Mouse (Mus musculus) urinary bladder, postnatal 4 days (tissue): Measurements from ENCODE around the gene Gpr137.
"Not testable (repeated sequence)": the region's sequence is repeated elsewhere in the genome, so short reads cannot be mapped to it uniquely, and the experiment has no call there.

ENCODE experiments used
- DNase-seq, 2 experiments: peaks; one replicate each; pipeline ENCODE4 v3.0.0; 2021 to 2022; ENCODE audit warnings: low spot score in 2 of 2

Gpr137 gene

DNA sequence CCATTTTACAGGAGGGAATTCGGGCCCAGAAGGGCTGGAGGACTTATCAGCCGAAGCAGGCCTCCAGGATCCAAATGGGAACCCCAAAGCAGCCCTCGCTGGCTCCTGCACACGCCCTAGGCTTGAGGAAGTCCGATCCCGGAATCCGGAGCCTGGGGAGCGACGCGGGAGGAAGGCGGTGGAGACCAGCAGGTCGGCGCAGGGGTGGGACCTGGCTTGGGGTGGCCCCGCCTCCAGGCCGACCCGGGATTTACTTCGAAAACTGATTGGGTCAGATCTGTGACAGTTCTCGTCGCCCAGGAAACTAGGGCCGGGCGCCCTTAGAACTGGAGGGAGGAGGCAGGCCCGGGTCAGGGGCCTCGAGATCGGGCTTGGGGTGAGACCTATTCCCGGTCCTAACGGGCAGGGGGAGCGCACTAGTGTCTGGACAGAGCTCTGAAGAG lies at the start of gene Gpr137:
TSS of gene Gpr137 (minus strand) at position 232 of the 443 bp plus-strand sequence.
- DNase-seq: peak; percentile 94 to 95

DNA sequence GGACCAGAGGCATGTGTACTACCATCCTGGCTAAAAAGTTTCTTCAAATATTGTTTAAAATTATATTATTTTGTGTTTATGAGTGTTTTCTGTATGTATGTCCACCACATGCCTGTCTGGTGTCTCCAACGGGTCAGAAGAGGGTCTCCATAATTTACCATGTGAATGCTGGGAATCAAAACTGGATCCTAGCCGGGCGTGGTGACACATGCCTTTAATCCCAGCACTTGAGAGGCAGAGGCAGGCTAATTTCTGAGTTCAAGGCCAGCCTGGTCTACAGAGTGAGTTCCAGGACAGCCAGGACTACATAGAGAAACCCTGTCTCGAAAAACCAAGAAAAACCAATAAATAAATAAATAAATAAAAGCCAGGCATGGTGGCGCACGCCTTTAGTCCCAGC lies 48.9 kb upstream of the Gpr137 start:
- not testable (repeated sequence) for DNase-seq

GRCm38 (mm10) chr19:6990712-6991111 lies 48.4 kb upstream of the Gpr137 start:
- no peak for DNase-seq

DNA sequence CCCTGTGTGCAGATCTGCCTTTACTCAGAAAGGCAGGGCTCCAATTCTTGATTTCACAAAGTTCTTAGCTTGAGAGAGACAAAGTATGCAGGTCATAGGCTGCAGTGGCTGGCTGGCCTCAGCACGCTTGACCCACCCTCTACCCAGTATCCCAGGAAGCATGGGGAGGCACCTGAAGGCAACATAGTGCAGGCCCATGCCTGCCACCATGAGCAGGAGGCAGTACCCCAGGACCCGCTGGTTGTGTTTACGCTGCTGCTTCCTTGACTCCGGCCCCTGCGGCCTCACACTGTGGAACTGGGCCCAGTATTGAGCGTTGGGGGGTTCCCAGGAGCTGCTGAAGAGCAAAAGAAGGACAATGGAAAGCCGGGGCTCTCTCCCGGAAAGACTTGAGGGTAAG lies 47.0 kb upstream of the Gpr137 start:
- no peak for DNase-seq

GRCm38 (mm10) chr19:6987904-6988285 lies 45.6 kb upstream of the Gpr137 start:
- DNase-seq: no peak

DNA sequence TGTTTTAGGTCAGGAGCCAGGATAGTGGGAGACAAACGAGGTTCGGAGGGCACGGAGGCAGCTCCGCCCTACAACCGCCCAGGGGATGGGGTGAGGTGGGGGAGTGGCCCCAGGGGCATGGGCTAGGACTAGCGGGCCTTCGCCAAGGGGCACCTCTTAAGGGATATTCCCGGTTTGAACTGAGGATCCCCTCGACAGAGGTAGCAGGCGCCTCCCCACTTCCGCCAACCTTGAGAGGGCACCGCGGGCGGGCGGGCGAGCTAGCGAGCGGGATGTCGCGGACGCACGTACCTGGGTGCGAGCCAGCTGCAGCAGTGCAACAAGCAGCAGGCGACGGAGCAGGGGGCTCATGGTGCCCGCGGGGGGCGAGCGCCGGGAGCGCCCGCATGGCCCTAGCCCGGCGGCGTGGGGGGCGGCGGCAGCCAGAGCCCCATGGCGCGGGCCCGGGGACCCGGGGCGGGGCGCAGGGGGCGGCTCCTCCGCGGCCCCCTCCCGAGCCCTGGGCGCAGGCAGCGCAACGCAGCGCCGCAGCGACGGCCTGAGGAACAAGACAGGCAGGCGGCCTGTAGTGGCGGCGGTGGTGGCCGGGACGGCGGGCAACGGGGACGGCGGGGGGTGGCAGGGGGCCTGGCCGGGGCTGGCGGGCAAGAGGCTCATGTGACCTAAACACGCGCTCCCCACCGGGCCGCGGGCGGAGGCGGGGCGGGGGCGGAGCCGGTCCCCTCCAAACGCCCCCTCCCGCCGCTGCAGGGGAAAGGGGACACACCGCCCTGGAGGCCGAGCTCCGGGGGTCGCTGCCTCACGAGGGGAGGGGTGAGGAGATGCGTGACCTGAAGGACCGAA lies 45.0 kb upstream of the Gpr137 start, which contains the start of gene Vegfb:
TSS of gene Vegfb (minus strand) at position 591 of the 843 bp plus-strand sequence.
- peak; percentile 68 to 69 for DNase-seq

GRCm38 (mm10) chr19:6985951-6986708 lies 43.9 kb upstream of the Gpr137 start:
- no peak for DNase-seq

GRCm38 (mm10) chr19:6985300-6985699 lies 43.0 kb upstream of the Gpr137 start:
- no peak for DNase-seq

DNA sequence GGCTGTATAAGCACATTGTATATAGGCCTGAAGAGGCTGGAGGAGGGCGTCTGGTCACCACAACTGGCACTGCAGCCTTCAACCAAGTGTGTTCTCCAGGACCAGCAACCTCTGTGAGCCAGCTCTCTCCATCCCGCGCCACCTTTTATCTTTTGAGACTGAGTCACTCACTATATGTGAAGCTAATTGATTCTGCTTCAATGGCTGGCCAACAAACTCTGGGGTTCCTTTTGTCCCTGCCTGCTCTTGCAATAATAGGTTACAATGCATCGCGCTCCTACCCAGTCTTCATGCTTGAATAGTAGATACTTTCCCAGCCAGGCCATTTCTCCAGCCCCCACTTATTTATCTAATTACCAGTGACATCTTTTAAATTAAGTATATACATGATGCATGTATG lies 41.3 kb upstream of the Gpr137 start:
- DNase-seq: no peak

GRCm38 (mm10) chr19:6981465-6981864 lies 39.2 kb upstream of the Gpr137 start:
- no peak for DNase-seq

DNA sequence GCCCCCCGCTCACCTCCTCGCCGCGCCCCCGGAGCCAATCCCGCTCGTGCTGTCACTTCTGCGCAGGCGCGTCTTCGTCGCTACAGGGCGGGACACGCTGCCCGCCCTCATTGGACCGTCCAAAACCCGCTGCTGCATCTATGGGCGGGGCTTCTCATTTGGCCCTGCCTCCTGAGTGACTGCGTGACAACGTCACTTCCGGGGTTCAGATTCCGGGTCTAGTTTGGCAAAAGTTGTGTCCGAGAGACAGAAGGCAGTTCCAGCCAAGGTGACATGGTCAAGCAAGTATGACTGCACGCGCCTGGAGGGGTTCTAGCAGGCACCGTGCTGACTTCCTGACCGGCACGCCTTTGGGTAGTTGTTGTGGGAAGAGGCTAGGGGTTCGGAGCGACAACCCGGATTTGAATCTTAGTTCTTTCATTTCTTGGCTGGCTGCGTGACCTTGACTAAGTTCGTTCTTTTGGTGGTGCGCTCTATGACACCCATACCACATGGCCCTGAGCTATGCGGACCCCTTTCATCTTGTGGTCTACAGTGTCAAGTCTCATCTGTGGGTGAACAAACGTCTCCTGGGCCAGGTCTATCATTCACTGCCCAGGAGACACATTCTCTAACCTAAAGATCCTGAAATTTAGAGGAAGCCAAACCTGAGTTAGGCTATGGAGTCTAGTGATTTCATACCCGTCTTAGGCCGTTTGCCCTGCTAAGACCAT lies 38.3 kb upstream of the Gpr137 start, which contains the start of gene Fkbp2:
TSS of gene Fkbp2 (minus strand) at position 121 of the 713 bp plus-strand sequence.
- DNase-seq: peak; percentile 98

- peak; percentile 99 to 100 for DNase-seq
Observed at GRCm38 (mm10) chr19:6979486-6980380, 37.5 kb upstream of the Gpr137 start.

GRCm38 (mm10) chr19:6979001-6979479 lies 36.8 kb upstream of the Gpr137 start:
- DNase-seq: no peak

DNA sequence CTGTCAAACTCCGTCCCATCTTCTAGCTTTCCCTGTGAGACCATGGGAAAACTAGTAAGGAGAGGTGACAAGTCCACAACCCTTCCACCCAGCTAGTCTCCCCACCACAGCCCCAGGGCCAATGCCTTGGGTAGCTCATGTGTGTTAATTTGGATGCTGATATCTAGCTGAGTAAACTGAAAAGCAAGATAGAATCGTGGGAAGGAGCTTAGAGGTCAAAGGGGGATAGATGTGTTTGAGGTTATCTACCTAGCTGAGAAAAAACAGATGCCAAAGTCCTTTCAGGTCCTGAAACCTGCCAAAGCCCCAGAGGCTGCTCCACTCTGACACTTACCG lies 36.3 kb upstream of the Gpr137 start:
- DNase-seq: no peak

GRCm38 (mm10) chr19:6977759-6978638 lies 35.7 kb upstream of the Gpr137 start:
- DNase-seq: no peak

GRCm38 (mm10) chr19:6975537-6976521 lies 33.5 kb upstream of the Gpr137 start, which contains the start of gene Plcb3:
TSS of gene Plcb3 (minus strand) at chr19:6976470.
- peak in 1 of 2 experiments; percentile 59 for DNase-seq

GRCm38 (mm10) chr19:6974211-6975205 lies 32.2 kb upstream of the Gpr137 start, which contains the start of gene Ppp1r14b:
TSS of gene Ppp1r14b (plus strand) at chr19:6974968.
- peak; percentile 77 to 89 for DNase-seq
